Mouse (Mus musculus) liver, adult 2 months (tissue): ENCODE measurements at regions not wholly inside any gene's neighbourhood (a gene's known extent, or its start where the extent isn't known, plus 50 kb on each side); places are given as distances from the start of the nearest gene placed in this dataset.

Experiments
- CTCF ChIP-seq: fragments of 200-500 bp; IDR thresholded peaks from 2 replicates; pipeline ENCODE4 v1.5.1; 2011; ENCODE audit warnings: low read depth, low read length, control low read depth
- POLR2A ChIP-seq: fragments of 200-500 bp; IDR thresholded peaks from 2 replicates; pipeline ENCODE4 v1.6.1; 2011; ENCODE audit warnings: low read length, control low read depth; ENCODE audit not compliant: insufficient read depth; ENCODE audit errors: extremely low read depth

- TF ChIP-seq CTCF (no peak), POLR2A (no peak)
Measured at GRCm38 (mm10) chr8:64276058-64276457, 70.0 kb upstream of the Tll1 start.
